9 mouse cellular contexts compared by ENCODE assay signal in the genomic region with DNA sequence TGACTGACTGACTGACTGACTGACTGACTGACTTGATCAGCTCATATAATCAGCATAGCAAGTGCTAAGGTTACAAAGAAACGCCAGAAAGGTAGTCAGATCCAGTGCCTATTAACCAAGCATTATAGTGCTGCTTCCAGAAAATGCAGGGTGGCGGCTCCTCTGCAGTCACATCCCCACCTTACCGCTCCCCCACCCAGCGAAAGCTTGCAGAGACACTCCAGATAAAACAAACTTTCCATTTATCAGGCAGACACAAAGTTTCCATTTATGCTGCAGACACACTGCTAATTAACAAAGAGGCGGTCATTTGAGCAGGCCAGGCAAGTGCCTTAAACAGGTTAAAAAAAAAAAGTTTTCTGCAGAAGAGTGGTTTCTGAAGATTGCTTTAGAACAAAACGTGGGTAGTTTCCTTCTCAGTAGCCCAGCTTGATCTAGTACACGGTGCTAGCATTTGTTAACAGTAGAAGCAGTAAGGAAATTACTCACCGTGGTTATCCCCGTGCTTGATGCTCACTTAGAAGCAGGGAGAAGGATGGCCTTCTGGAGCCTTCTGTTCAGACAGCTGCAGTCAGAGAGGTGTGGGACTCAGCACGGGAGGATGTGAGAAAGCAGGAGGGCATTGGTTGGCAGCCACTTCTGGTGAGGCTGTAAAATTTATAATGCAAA. TPM values are rescaled to one million over a fixed set of nuclear protein-coding genes. Genes with fewer than 3 reads are reported as not detected.
DNase-seq lines count a peak whose midpoint lies in the region; ATAC-seq lines count a peak whose summit lies in the region.
"Had no signal": no experiment of that assay in that cellular context is flagged by ENCODE, and none has a peak within 500 bp of the region (broad histone marks: within the 10 kb centered on the region; RNA-seq: fewer than 3 reads in every experiment).

No protein-coding gene starts in this region.

- peak; percentile 88 for DNase-seq in brain, adult 2 months (ENCODE audit: low read depth, low spot score)
- DNase-seq in frontal cortex, postnatal 25 days (ENCODE audit: low spot score in 2 of 2) = peak; percentile 23 to 30
- peak; percentile 32 to 86 for DNase-seq in left cerebral cortex, adult 8-10 months (ENCODE audit: low spot score in 2 of 2)
- peak; percentile 48 for DNase-seq in right cerebral cortex, postnatal 14 days
- no peak for DNase-seq in heart, postnatal 14 days
- DNase-seq: thymus, postnatal 25 days had no signal

- intact Hi-C loops in heart, postnatal 14 days (cut with DNase I) = no loop called here

- ATAC-seq in granulocyte monocyte progenitor cell, adult 5-6 weeks (replicated peaks; ENCODE audit: poor library complexity, severe bottlenecking) = no peak
- ATAC-seq in erythroblast, adult 5-6 weeks (replicated peaks; ENCODE audit: low FRiP score, poor library complexity, severe bottlenecking) = no peak; the same call in 1 of the 2 replicates

RNA-seq across cellular contexts. Expression of a gene that starts 27.0 kb away (rescaled TPM):
- under 1 TPM in 3 of 4 experiments, not detected in 1; 0.11 to 0.54 (median 0.12) TPM for total RNA-seq in left cerebral cortex, adult 8-10 months (2022)
- total RNA-seq in granulocyte monocyte progenitor cell, adult 5-6 weeks (2014; fragmentation: Nextera tagmentation) = not detected in 2 replicates
- not detected in 2 replicates for total RNA-seq in granulocyte monocyte progenitor cell, adult 5-6 weeks (2017)
- total RNA-seq in heart, postnatal 14 days (2021) = not detected
- total RNA-seq in erythroblast, adult 5-6 weeks (2015; ENCODE audit: low replicate concordance) = not detected in 2 replicates
- total RNA-seq in erythroblast, adult 5-6 weeks (2017; ENCODE audit: low replicate concordance) = not detected in 2 replicates
- total RNA-seq: gastrocnemius, adult 8-10 months had no signal

RNA-seq across cellular contexts. Expression of a gene that starts 52.9 kb away (rescaled TPM):
- 1 to 10 TPM; 4.1 to 5.2 (median 4.4) TPM for total RNA-seq in left cerebral cortex, adult 8-10 months (2022)
- 3.2 and 10.4 TPM in 2 replicates for total RNA-seq in granulocyte monocyte progenitor cell, adult 5-6 weeks (2014; fragmentation: Nextera tagmentation)
- 4.4 and 5.4 TPM in 2 replicates for total RNA-seq in granulocyte monocyte progenitor cell, adult 5-6 weeks (2017)
- total RNA-seq in heart, postnatal 14 days (2021) = 1 to 10 TPM; 1.2 to 1.5 TPM
- 0.77 TPM in 1 of 2 replicates, not detected in the other for total RNA-seq in erythroblast, adult 5-6 weeks (2015; ENCODE audit: low replicate concordance)
- total RNA-seq in erythroblast, adult 5-6 weeks (2017; ENCODE audit: low replicate concordance) = 0.56 and 0.68 TPM in 2 replicates

RNA-seq across cellular contexts. Expression of a gene that starts 53.0 kb away (rescaled TPM):
- 10 to 100 TPM; 12.1 to 12.7 (median 12.4) TPM for total RNA-seq in left cerebral cortex, adult 8-10 months (2022)
- 0.26 and 1.0 TPM in 2 replicates for total RNA-seq in granulocyte monocyte progenitor cell, adult 5-6 weeks (2014; fragmentation: Nextera tagmentation)
- 0.26 and 1.6 TPM in 2 replicates for total RNA-seq in granulocyte monocyte progenitor cell, adult 5-6 weeks (2017)
- total RNA-seq in heart, postnatal 14 days (2021) = under 1 TPM; 0.76 to 0.79 TPM
- 1.3 TPM in 1 of 2 replicates, not detected in the other for total RNA-seq in erythroblast, adult 5-6 weeks (2015; ENCODE audit: low replicate concordance)
- 0.98 and 3.8 TPM in 2 replicates for total RNA-seq in erythroblast, adult 5-6 weeks (2017; ENCODE audit: low replicate concordance)

Comparison
In these comparisons a context has a peak if more than half of its experiments do, and no peak if none do; other contexts are left out.
1. DNase-seq: peak in brain, adult 2 months (single experiment), frontal cortex, postnatal 25 days (2 of 2), left cerebral cortex, adult 8-10 months (2 of 2) and right cerebral cortex, postnatal 14 days (single experiment); none in heart, postnatal 14 days (0 of 2).